ENCODE assay signal across 8 mouse cellular contexts in genomic region chr2:92296402-92296801, GRCm38 (mm10).
A peak's percentile ranks its signal among the peaks of the same experiment; 100 is the strongest.
DNase-seq lines count a peak whose midpoint lies in the region; ATAC-seq and TF ChIP-seq lines count a peak whose summit lies in the region.

No protein-coding gene starts in this region.

- WGBS in lung, embryonic 14.5 days = 5% methylated on average over 6 of the region's 6 CpGs

- no peaks in the 10 kb centered on the region for H3K4me1 ChIP-seq in lung, embryonic 14.5 days (ENCODE audit: insufficient read depth)

- H3K27me3 ChIP-seq in lung, embryonic 14.5 days (ENCODE audit: insufficient read depth, low read length) = no peaks in the 10 kb centered on the region

- ATAC-seq in CD4-positive, CD25-positive, alpha-beta regulatory T cell, adult 4 months = peak; percentile 87
- ATAC-seq in granulocyte monocyte progenitor cell, adult 5-6 weeks (replicated peaks; ENCODE audit: poor library complexity, severe bottlenecking) = peak; percentile 95
- ATAC-seq in lung, embryonic 14.5 days (ENCODE audit: insufficient read depth) = peak; percentile 35; the same call in 1 of the 2 replicates

- H3K9ac ChIP-seq in lung, embryonic 14.5 days = no peak overlapping the region

- no peak overlapping the region for H3K4me3 ChIP-seq in lung, embryonic 14.5 days (ENCODE audit: low read depth, low read length)

- TF ChIP-seq CTCF in lung, embryonic 14.5 days (IDR thresholded peaks at IDR 0.05; ENCODE audit: low read depth) = peak; percentile 72

- no peak overlapping the region for H3K4me2 ChIP-seq in lung, embryonic 14.5 days

- no peak overlapping the region for H3K27ac ChIP-seq in lung, embryonic 14.5 days (ENCODE audit: low read depth)

- H3K9me3 ChIP-seq in lung, embryonic 14.5 days (ENCODE audit: low read depth, low read length) = no peaks in the 10 kb centered on the region

- peak; percentile 72 to 92 for DNase-seq in adrenal gland, adult (ENCODE audit: inconsistent age in 2 of 2, low spot score in 1 of 2)
- DNase-seq in embryo, embryonic 10 days (ENCODE audit: low spot score) = peak; percentile 94
- DNase-seq in kidney, postnatal 4 days = peak; percentile 89 to 90
- DNase-seq in lung, embryonic 14.5 days = peak; percentile 95
- DNase-seq in retina, postnatal 1 day = peak; percentile 89
- peak; percentile 87 for DNase-seq in thymus, postnatal 4 days

- no peaks in the 10 kb centered on the region for H3K36me3 ChIP-seq in lung, embryonic 14.5 days (ENCODE audit: insufficient read depth)

Comparison
In these comparisons a context has a peak if more than half of its experiments do, and no peak if none do; other contexts are left out.
1. ATAC-seq: peak in every context shown above with its lines; median percentile 95 in granulocyte monocyte progenitor cell, adult 5-6 weeks; 87 in CD4-positive, CD25-positive, alpha-beta regulatory T cell, adult 4 months; 35 in lung, embryonic 14.5 days.